26 mouse cellular contexts compared by ENCODE assay signal in genomic region chr14:122359136-122359905, GRCm38 (mm10).
DNase-seq lines count a peak whose midpoint lies in the region; ATAC-seq and TF ChIP-seq lines count a peak whose summit lies in the region.
"Had no signal": no experiment of that assay in that cellular context is flagged by ENCODE, and none has a peak within 500 bp of the region (broad histone marks: within the 10 kb centered on the region; RNA-seq: fewer than 3 reads in every experiment).

No protein-coding gene starts in this region.

- ATAC-seq in cerebellum, adult (ENCODE audit: insufficient number of reproducible peaks, low FRiP score, low TSS enrichment): no peak
- no peak for ATAC-seq in hindbrain, embryonic 13.5 days (ENCODE audit: low FRiP score)
- no peak; the same call in 1 of the 2 replicates for ATAC-seq in hindbrain, embryonic 12.5 days (ENCODE audit: low FRiP score)
- no peak for ATAC-seq in midbrain, postnatal 0 days (ENCODE audit: low FRiP score)
- no peak for ATAC-seq in midbrain, embryonic 11.5 days (ENCODE audit: low FRiP score)
- ATAC-seq: activated CD4-positive, CD25-positive, alpha-beta regulatory T cell, adult 4 months; CD4-positive, CD25-positive, alpha-beta regulatory T cell, adult 4 months; forebrain, embryonic 14.5 days; inflammation-experienced regulatory T-cells, adult 6 months; liver, postnatal 0 days; lung, postnatal 0 days had no signal

- H3K36me3 ChIP-seq in hindbrain, embryonic 13.5 days: no peaks in the 10 kb centered on the region
- H3K36me3 ChIP-seq in hindbrain, embryonic 12.5 days: no peaks in the 10 kb centered on the region
- H3K36me3 ChIP-seq in midbrain, postnatal 0 days (ENCODE audit: insufficient read depth, low read length): no peaks in the 10 kb centered on the region
- H3K36me3 ChIP-seq in midbrain, embryonic 11.5 days (ENCODE audit: control insufficient read depth, insufficient read depth, low read length): no peaks in the 10 kb centered on the region
- H3K36me3 ChIP-seq: embryonic facial prominence, embryonic 15.5 days; limb, embryonic 12.5 days; neural tube, embryonic 12.5 days had no signal

- TF ChIP-seq CTCF in midbrain, postnatal 0 days (IDR thresholded peaks at IDR 0.05): no peak

- H3K4me3 ChIP-seq in hindbrain, embryonic 13.5 days: no peak overlapping the region
- H3K4me3 ChIP-seq in hindbrain, embryonic 12.5 days: no peak overlapping the region
- no peak overlapping the region for H3K4me3 ChIP-seq in midbrain, postnatal 0 days (ENCODE audit: low read depth, low read length)
- no peak overlapping the region for H3K4me3 ChIP-seq in midbrain, embryonic 11.5 days (ENCODE audit: low read depth, low read length)
- H3K4me3 ChIP-seq: embryonic facial prominence, embryonic 15.5 days; heart, adult 2 months; limb, embryonic 12.5 days; neural tube, embryonic 12.5 days had no signal

- no peak overlapping the region for H3K9ac ChIP-seq in hindbrain, embryonic 13.5 days
- H3K9ac ChIP-seq in hindbrain, embryonic 12.5 days: no peak overlapping the region
- no peak overlapping the region for H3K9ac ChIP-seq in midbrain, postnatal 0 days (replicated peaks; ENCODE audit: low read length, poor library complexity, severe bottlenecking)
- H3K9ac ChIP-seq in midbrain, embryonic 11.5 days (ENCODE audit: low read length): no peak overlapping the region
- H3K9ac ChIP-seq: embryonic facial prominence, embryonic 15.5 days; limb, embryonic 12.5 days; liver, postnatal 0 days; neural tube, embryonic 12.5 days had no signal

- DNase-seq in cerebellum, adult 9-10 months: peak; percentile 39
- DNase-seq in midbrain, postnatal 0 days (ENCODE audit: low spot score): peak; percentile 65
- no peak for DNase-seq in midbrain, embryonic 11.5 days (ENCODE audit: low spot score, missing footprints)
- no peak for DNase-seq in kidney, postnatal 36 days
- DNase-seq in layer of hippocampus, postnatal 25 days (ENCODE audit: extremely low spot score in 1 of 2, low spot score in 1 of 2): no peak
- DNase-seq: adrenal gland, adult 8-10 months; gastrocnemius, postnatal 25 days; heart, adult 2 months; kidney, adult 2 months; liver, postnatal 0 days; right cerebral cortex, postnatal 14 days; thymus, postnatal 14 days had no signal

- 0 out of 2 replicates have a peak overlapping the region, but pooled peaks have one; percentile 24 for H3K27ac ChIP-seq in hindbrain, embryonic 13.5 days
- no peak overlapping the region for H3K27ac ChIP-seq in hindbrain, embryonic 12.5 days
- no peak overlapping the region for H3K27ac ChIP-seq in midbrain, postnatal 0 days (ENCODE audit: low read depth, low read length)
- H3K27ac ChIP-seq in midbrain, embryonic 11.5 days (ENCODE audit: low read depth, low read length): no peak overlapping the region
- H3K27ac ChIP-seq: embryonic facial prominence, embryonic 15.5 days; heart, adult 2 months; kidney, postnatal 0 days; limb, embryonic 12.5 days; macrophage; neural tube, embryonic 12.5 days had no signal

- no peaks in the 10 kb centered on the region for H3K9me3 ChIP-seq in hindbrain, embryonic 13.5 days
- H3K9me3 ChIP-seq in hindbrain, embryonic 12.5 days (replicated peaks): no peaks in the 10 kb centered on the region
- no peaks in the 10 kb centered on the region for H3K9me3 ChIP-seq in midbrain, postnatal 0 days (ENCODE audit: low read length)
- H3K9me3 ChIP-seq in midbrain, embryonic 11.5 days (ENCODE audit: control insufficient read depth, low read length): no peaks in the 10 kb centered on the region
- H3K9me3 ChIP-seq: embryonic facial prominence, embryonic 15.5 days; limb, embryonic 12.5 days; neural tube, embryonic 12.5 days had no signal

- H3K27me3 ChIP-seq in hindbrain, embryonic 13.5 days: 0 out of 2 replicates have a peak, but pooled peaks cover 11% of the 10 kb centered on the region
- peaks cover 4% of the 10 kb centered on the region; the same call in 1 of the 2 replicates for H3K27me3 ChIP-seq in hindbrain, embryonic 12.5 days
- H3K27me3 ChIP-seq in midbrain, postnatal 0 days (ENCODE audit: insufficient read depth, low read length): 0 out of 2 replicates have a peak, but pooled peaks cover 7% of the 10 kb centered on the region
- H3K27me3 ChIP-seq in midbrain, embryonic 11.5 days (ENCODE audit: control insufficient read depth, insufficient read depth, low read length): no peaks in the 10 kb centered on the region

- no peak overlapping the region for H3K4me2 ChIP-seq in hindbrain, embryonic 13.5 days
- no peak overlapping the region for H3K4me2 ChIP-seq in hindbrain, embryonic 12.5 days (replicated peaks)
- H3K4me2 ChIP-seq in midbrain, postnatal 0 days (ENCODE audit: low read depth, low read length, poor library complexity, severe bottlenecking): no peak overlapping the region
- no peak overlapping the region for H3K4me2 ChIP-seq in midbrain, embryonic 11.5 days
- H3K4me2 ChIP-seq: embryonic facial prominence, embryonic 15.5 days; limb, embryonic 12.5 days; liver, embryonic 11.5 days; neural tube, embryonic 12.5 days had no signal

- WGBS in hindbrain, embryonic 13.5 days: 72% methylated on average over 23 of the region's 23 CpGs
- 78% methylated on average over 23 of the region's 23 CpGs for WGBS in hindbrain, embryonic 12.5 days
- 73% methylated on average over 23 of the region's 23 CpGs for WGBS in midbrain, postnatal 0 days
- 86% methylated on average over 23 of the region's 23 CpGs for WGBS in midbrain, embryonic 11.5 days

- peaks cover 4% of the 10 kb centered on the region; the same call in 1 of the 2 replicates for H3K4me1 ChIP-seq in hindbrain, embryonic 13.5 days (replicated peaks)
- 0 out of 2 replicates have a peak, but pooled peaks cover 3% of the 10 kb centered on the region for H3K4me1 ChIP-seq in hindbrain, embryonic 12.5 days
- no peaks in the 10 kb centered on the region for H3K4me1 ChIP-seq in midbrain, postnatal 0 days (ENCODE audit: insufficient read depth, low read length)
- H3K4me1 ChIP-seq in midbrain, embryonic 11.5 days (ENCODE audit: control insufficient read depth, insufficient read depth, low read length): no peaks in the 10 kb centered on the region
- H3K4me1 ChIP-seq: embryonic facial prominence, embryonic 15.5 days; neural tube, embryonic 12.5 days had no signal

Comparison
In these comparisons a context has a peak if more than half of its experiments do, and no peak if none do; other contexts are left out.
1. DNase-seq: peak in cerebellum, adult 9-10 months (single experiment) and midbrain, postnatal 0 days (single experiment); none in midbrain, embryonic 11.5 days (single experiment), kidney, postnatal 36 days (0 of 2) and layer of hippocampus, postnatal 25 days (0 of 2).